Mouse (Mus musculus) hindbrain, embryonic 13.5 days (tissue): ENCODE measurements at regions not wholly inside any gene's neighbourhood (a gene's known extent, or its start where the extent isn't known, plus 50 kb on each side); places are given as distances from the start of the nearest gene placed in this dataset.
"Not testable (repeated sequence)": the region's sequence is repeated elsewhere in the genome, so short reads cannot be mapped to it uniquely, and the experiment has no call there.

Source experiments
- ATAC-seq: fragments of 200-750 bp; cut with Nextera tagmentation; 2 replicates; pipeline ENCODE4 v1.8.0; 2017; ENCODE audit warnings: moderate TSS enrichment; ENCODE audit not compliant: low FRiP score
- H3K27ac ChIP-seq: fragments of 300-500 bp; sonication (generic); 2 replicates; pipeline ENCODE4 v1.5.1; 2015; ENCODE audit warnings: inconsistent platforms, mild to moderate bottlenecking, moderate library complexity
- H3K27me3 ChIP-seq: fragments of 300-500 bp; sonication (generic); 2 replicates; pipeline ENCODE4 v1.6.1; 2015; ENCODE audit warnings: mild to moderate bottlenecking, inconsistent platforms
- H3K36me3 ChIP-seq: fragments of 300-500 bp; sonication (generic); 2 replicates; pipeline ENCODE4 v1.6.1; 2015; ENCODE audit warnings: mild to moderate bottlenecking, inconsistent platforms
- H3K4me1 ChIP-seq: fragments of 300-500 bp; sonication (generic); replicated peaks from 2 replicates; pipeline ENCODE4 v1.6.1; 2015; ENCODE audit warnings: inconsistent platforms
- H3K4me2 ChIP-seq: fragments of 300-500 bp; sonication (generic); 2 replicates; pipeline ENCODE4 v1.6.1; 2015; ENCODE audit warnings: inconsistent platforms, mild to moderate bottlenecking, moderate library complexity
- H3K4me3 ChIP-seq: fragments of 300-500 bp; sonication (generic); 2 replicates; pipeline ENCODE4 v1.5.1; 2015; ENCODE audit warnings: mild to moderate bottlenecking, inconsistent platforms
- H3K9ac ChIP-seq: fragments of 300-500 bp; sonication (generic); 2 replicates; pipeline ENCODE4 v1.6.1; 2015; ENCODE audit warnings: mild to moderate bottlenecking, inconsistent platforms
- H3K9me3 ChIP-seq: fragments of 300-500 bp; sonication (generic); 2 replicates; pipeline ENCODE4 v1.6.1; 2016; ENCODE audit warnings: inconsistent platforms
- WGBS: fragments of 180-500 bp; shearing (Covaris S2); methylation state at CpG from one replicate; pipeline ENCODE4 v1.1.7; 2015; 5-methylcytosine and 5-hydroxymethylcytosine counted together

DNA sequence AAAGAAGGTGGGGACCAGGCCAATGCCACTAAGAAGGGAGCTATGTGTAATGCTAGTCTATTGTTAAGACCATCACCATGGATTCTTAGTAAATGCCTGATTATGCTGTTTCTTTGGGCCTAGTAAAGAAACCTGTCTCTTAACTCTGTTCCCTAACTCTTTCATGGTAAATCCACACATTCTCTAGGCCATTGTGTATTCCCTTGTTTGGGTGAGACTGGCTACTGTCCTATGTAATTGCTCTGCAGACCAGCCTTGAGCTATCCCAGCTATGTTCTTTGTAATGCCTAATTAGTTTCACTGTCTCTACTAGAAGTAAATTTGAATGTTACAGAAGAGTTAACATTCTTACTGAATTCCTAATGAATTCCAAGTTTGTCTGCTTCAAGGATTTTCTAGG, 186.9 kb upstream of the Gm10750 start:
- H3K27ac ChIP-seq, result no peak overlapping the region
- H3K4me3 ChIP-seq, result no peak overlapping the region
- H3K4me2 ChIP-seq, result no peak overlapping the region
- no peaks in the 10 kb centered on the region for H3K36me3 ChIP-seq
- H3K9me3 ChIP-seq, result no peaks in the 10 kb centered on the region
- H3K4me1 ChIP-seq, result no peaks in the 10 kb centered on the region
- no peak for ATAC-seq
- no peak overlapping the region for H3K9ac ChIP-seq
- no peaks in the 10 kb centered on the region for H3K27me3 ChIP-seq

GRCm38 (mm10) chr2:149195736-149196135, 178.7 kb upstream of the Gm10750 start:
- WGBS, result 70% methylated on average over 1 of the region's 1 CpGs
- H3K27ac ChIP-seq, result no peak overlapping the region
- no peak overlapping the region for H3K4me3 ChIP-seq
- H3K4me1 ChIP-seq, result no peaks in the 10 kb centered on the region
- no peaks in the 10 kb centered on the region for H3K9me3 ChIP-seq
- no peak overlapping the region for H3K4me2 ChIP-seq
- no peak for ATAC-seq
- no peaks in the 10 kb centered on the region for H3K36me3 ChIP-seq
- H3K27me3 ChIP-seq, result no peaks in the 10 kb centered on the region
- no peak overlapping the region for H3K9ac ChIP-seq

- H3K4me3 ChIP-seq, H3K9me3 ChIP-seq, H3K4me2 ChIP-seq, H3K36me3 ChIP-seq, H3K27ac ChIP-seq, H3K4me1 ChIP-seq, H3K27me3 ChIP-seq, H3K9ac ChIP-seq: not testable (repeated sequence)
- ATAC-seq, result peak; percentile 39; the same call in 1 of the 2 replicates
- 32% methylated on average over 7 of the region's 7 CpGs for WGBS
These were observed 141.4 kb upstream of the Gm10750 start for GRCm38 (mm10) chr2:149158434-149158833.

GRCm38 (mm10) chr2:149109551-149109950, 92.5 kb upstream of the Gm10750 start:
- 90% methylated on average over 1 of the region's 1 CpGs for WGBS
- not testable (repeated sequence) for H3K27ac ChIP-seq, H3K4me2 ChIP-seq, H3K9ac ChIP-seq, H3K4me1 ChIP-seq, H3K36me3 ChIP-seq, H3K4me3 ChIP-seq, H3K9me3 ChIP-seq, H3K27me3 ChIP-seq, ATAC-seq

- Histone ChIP-seq H3K9me3 (no peaks in the 10 kb centered on the region), H3K4me3 (no peak overlapping the region), H3K27me3 (no peaks in the 10 kb centered on the region), H3K27ac (no peak overlapping the region), H3K4me1 (no peaks in the 10 kb centered on the region), H3K36me3 (no peaks in the 10 kb centered on the region), H3K9ac (no peak overlapping the region), H3K4me2 (no peak overlapping the region)
- 56% methylated on average over 3 of the region's 3 CpGs for WGBS
- ATAC-seq, result no peak
These were observed 75.1 kb upstream of the Gm10750 start for GRCm38 (mm10) chr2:149092146-149092545.
